Mouse (Mus musculus): ENCODE measurements around the gene Trpd52l3. TPM values are rescaled to one million over a fixed set of nuclear protein-coding genes. Genes with fewer than 3 reads are reported as not detected.
"Not testable (repeated sequence)": the region's sequence is repeated elsewhere in the genome, so short reads cannot be mapped to it uniquely, and the experiment has no call there.

The Trpd52l3 gene
- polyA plus RNA-seq, 1 experiment from 2014 or later: not detected

- H3K36me3 ChIP-seq (ENCODE audit: control insufficient read depth, insufficient read depth, low read length): no peaks in the 10 kb centered on the region
- no peak overlapping the region for H3K27ac ChIP-seq (ENCODE audit: low read depth, low read length)
- WGBS: 73% methylated on average over 6 of the region's 6 CpGs
- ATAC-seq: no peak
- no peaks in the 10 kb centered on the region for H3K27me3 ChIP-seq (replicated peaks; ENCODE audit: control insufficient read depth, insufficient read depth, low read length)
- no peak overlapping the region for H3K4me2 ChIP-seq (ENCODE audit: low read length)
- no peaks in the 10 kb centered on the region for H3K4me1 ChIP-seq (ENCODE audit: control insufficient read depth, insufficient read depth, low read depth, low read length)
- no peak overlapping the region for H3K4me3 ChIP-seq (ENCODE audit: low read length)
- H3K9me3 ChIP-seq (ENCODE audit: control insufficient read depth, low read length): no peaks in the 10 kb centered on the region
- no peak overlapping the region for H3K9ac ChIP-seq (ENCODE audit: low read depth, low read length)
Measured at GRCm38 (mm10) chr19:30016156-30016555, 12.6 kb downstream of the Trpd52l3 start.

- H3K27me3 ChIP-seq (replicated peaks; ENCODE audit: control insufficient read depth, insufficient read depth, low read length); H3K4me1 ChIP-seq (ENCODE audit: control insufficient read depth, insufficient read depth, low read depth, low read length); H3K4me2 ChIP-seq (ENCODE audit: low read length); H3K36me3 ChIP-seq (ENCODE audit: control insufficient read depth, insufficient read depth, low read length); H3K9me3 ChIP-seq (ENCODE audit: control insufficient read depth, low read length); H3K27ac ChIP-seq (ENCODE audit: low read depth, low read length); ATAC-seq; H3K9ac ChIP-seq (ENCODE audit: low read depth, low read length); H3K4me3 ChIP-seq (ENCODE audit: low read length): not testable (repeated sequence)
- WGBS: 93% methylated on average over 10 of the region's 10 CpGs
Measured at GRCm38 (mm10) chr19:30023419-30023818, 19.8 kb downstream of the Trpd52l3 start.

- peak overlapping the region; percentile 54 for H3K27ac ChIP-seq (ENCODE audit: low read depth, low read length)
- 18% methylated on average over 11 of the region's 11 CpGs for WGBS
Measured at GRCm38 (mm10) chr19:30029002-30029710, 25.6 kb downstream of the Trpd52l3 start.

GRCm38 (mm10) chr19:30029894-30030635 is 26.5 kb downstream of the Trpd52l3 start, which contains the start of gene Uhrf2:
Uhrf2 (plus strand) TSS chr19:30030513.
- Histone ChIP-seq H3K36me3 (ENCODE audit: control insufficient read depth, insufficient read depth, low read length) (no peaks in the 10 kb centered on the region), H3K27me3 (replicated peaks; ENCODE audit: control insufficient read depth, insufficient read depth, low read length) (no peaks in the 10 kb centered on the region), H3K4me3 (ENCODE audit: low read length) (peak within 1 kb of the TSS; percentile 99), H3K9ac (ENCODE audit: low read depth, low read length) (peak within 1 kb of the TSS; percentile 99), H3K4me1 (ENCODE audit: control insufficient read depth, insufficient read depth, low read depth, low read length) (peaks cover 27% of the 10 kb centered on the region), H3K4me2 (ENCODE audit: low read length) (peak within 1 kb of the TSS; percentile 82), H3K9me3 (ENCODE audit: control insufficient read depth, low read length) (no peaks in the 10 kb centered on the region), H3K27ac (ENCODE audit: low read depth, low read length) (peak within 1 kb of the TSS; percentile 93)
- WGBS: 1% methylated on average over 71 of the region's 74 CpGs
- ATAC-seq: peak; percentile 97

More at GRCm38 (mm10) chr19:30029002-30029710, 25.6 kb downstream of the Trpd52l3 start:
- Histone ChIP-seq H3K9me3 (ENCODE audit: control insufficient read depth, low read length) (no peaks in the 10 kb centered on the region), H3K36me3 (ENCODE audit: control insufficient read depth, insufficient read depth, low read length) (no peaks in the 10 kb centered on the region), H3K4me1 (ENCODE audit: control insufficient read depth, insufficient read depth, low read depth, low read length) (peaks cover 21% of the 10 kb centered on the region), H3K27me3 (replicated peaks; ENCODE audit: control insufficient read depth, insufficient read depth, low read length) (no peaks in the 10 kb centered on the region), H3K4me3 (ENCODE audit: low read length) (peak overlapping the region; percentile 99), H3K4me2 (ENCODE audit: low read length) (peak overlapping the region; percentile 82), H3K9ac (ENCODE audit: low read depth, low read length) (0 out of 2 replicates have a peak overlapping the region, but pooled peaks have one; percentile 23)
- no peak for ATAC-seq

- Histone ChIP-seq H3K4me1 (ENCODE audit: control insufficient read depth, insufficient read depth, low read depth, low read length) (peaks cover 27% of the 10 kb centered on the region), H3K36me3 (ENCODE audit: control insufficient read depth, insufficient read depth, low read length) (no peaks in the 10 kb centered on the region), H3K27ac (ENCODE audit: low read depth, low read length) (peak overlapping the region; percentile 93), H3K27me3 (replicated peaks; ENCODE audit: control insufficient read depth, insufficient read depth, low read length) (no peaks in the 10 kb centered on the region), H3K4me2 (ENCODE audit: low read length) (peak overlapping the region; percentile 78), H3K9me3 (ENCODE audit: control insufficient read depth, low read length) (no peaks in the 10 kb centered on the region), H3K9ac (ENCODE audit: low read depth, low read length) (peak overlapping the region; percentile 99), H3K4me3 (ENCODE audit: low read length) (peak overlapping the region; percentile 99)
- WGBS: 0% methylated on average over 61 of the region's 92 CpGs
- no peak; the same call in 1 of the 2 replicates for ATAC-seq
Measured at GRCm38 (mm10) chr19:30030636-30031467, 27.3 kb downstream of the Trpd52l3 start.

GRCm38 (mm10) chr19:30031468-30031931 is 27.9 kb downstream of the Trpd52l3 start:
- ATAC-seq: no peak
- no peaks in the 10 kb centered on the region for H3K27me3 ChIP-seq (replicated peaks; ENCODE audit: control insufficient read depth, insufficient read depth, low read length)
- peak overlapping the region; percentile 99 for H3K9ac ChIP-seq (ENCODE audit: low read depth, low read length)
- H3K4me2 ChIP-seq (ENCODE audit: low read length): peak overlapping the region; percentile 78
- WGBS: under 1% methylated on average over 7 of the region's 7 CpGs
- H3K4me1 ChIP-seq (ENCODE audit: control insufficient read depth, insufficient read depth, low read depth, low read length): peaks cover 27% of the 10 kb centered on the region
- peak overlapping the region; percentile 99 for H3K4me3 ChIP-seq (ENCODE audit: low read length)
- no peaks in the 10 kb centered on the region for H3K9me3 ChIP-seq (ENCODE audit: control insufficient read depth, low read length)
- peak overlapping the region; percentile 93 for H3K27ac ChIP-seq (ENCODE audit: low read depth, low read length)
- H3K36me3 ChIP-seq (ENCODE audit: control insufficient read depth, insufficient read depth, low read length): no peaks in the 10 kb centered on the region

- WGBS: 49% methylated on average over 3 of the region's 3 CpGs
- no peak overlapping the region for H3K27ac ChIP-seq (ENCODE audit: low read depth, low read length)
- H3K4me2 ChIP-seq (ENCODE audit: low read length): peak overlapping the region; percentile 78
- no peaks in the 10 kb centered on the region for H3K27me3 ChIP-seq (replicated peaks; ENCODE audit: control insufficient read depth, insufficient read depth, low read length)
- H3K36me3 ChIP-seq (ENCODE audit: control insufficient read depth, insufficient read depth, low read length): no peaks in the 10 kb centered on the region
- H3K4me3 ChIP-seq (ENCODE audit: low read length): peak overlapping the region; percentile 99
- no peak overlapping the region for H3K9ac ChIP-seq (ENCODE audit: low read depth, low read length)
- no peak for ATAC-seq
- H3K9me3 ChIP-seq (ENCODE audit: control insufficient read depth, low read length): no peaks in the 10 kb centered on the region
- H3K4me1 ChIP-seq (ENCODE audit: control insufficient read depth, insufficient read depth, low read depth, low read length): peaks cover 27% of the 10 kb centered on the region
Measured at GRCm38 (mm10) chr19:30032206-30032605, 28.6 kb downstream of the Trpd52l3 start.

GRCm38 (mm10) chr19:30035361-30035760 is 31.8 kb downstream of the Trpd52l3 start:
- Histone ChIP-seq H3K27me3 (replicated peaks; ENCODE audit: control insufficient read depth, insufficient read depth, low read length) (no peaks in the 10 kb centered on the region), H3K9me3 (ENCODE audit: control insufficient read depth, low read length) (no peaks in the 10 kb centered on the region), H3K4me2 (ENCODE audit: low read length) (no peak overlapping the region), H3K27ac (ENCODE audit: low read depth, low read length) (no peak overlapping the region), H3K4me3 (ENCODE audit: low read length) (no peak overlapping the region), H3K9ac (ENCODE audit: low read depth, low read length) (no peak overlapping the region), H3K4me1 (ENCODE audit: control insufficient read depth, insufficient read depth, low read depth, low read length) (peaks cover 27% of the 10 kb centered on the region), H3K36me3 (ENCODE audit: control insufficient read depth, insufficient read depth, low read length) (no peaks in the 10 kb centered on the region)
- 66% methylated on average over 3 of the region's 3 CpGs for WGBS
- no peak for ATAC-seq

Data from hindbrain, embryonic 16.5 days (tissue).